ENCODE assay signal across 10 mouse cellular contexts in the genomic region with DNA sequence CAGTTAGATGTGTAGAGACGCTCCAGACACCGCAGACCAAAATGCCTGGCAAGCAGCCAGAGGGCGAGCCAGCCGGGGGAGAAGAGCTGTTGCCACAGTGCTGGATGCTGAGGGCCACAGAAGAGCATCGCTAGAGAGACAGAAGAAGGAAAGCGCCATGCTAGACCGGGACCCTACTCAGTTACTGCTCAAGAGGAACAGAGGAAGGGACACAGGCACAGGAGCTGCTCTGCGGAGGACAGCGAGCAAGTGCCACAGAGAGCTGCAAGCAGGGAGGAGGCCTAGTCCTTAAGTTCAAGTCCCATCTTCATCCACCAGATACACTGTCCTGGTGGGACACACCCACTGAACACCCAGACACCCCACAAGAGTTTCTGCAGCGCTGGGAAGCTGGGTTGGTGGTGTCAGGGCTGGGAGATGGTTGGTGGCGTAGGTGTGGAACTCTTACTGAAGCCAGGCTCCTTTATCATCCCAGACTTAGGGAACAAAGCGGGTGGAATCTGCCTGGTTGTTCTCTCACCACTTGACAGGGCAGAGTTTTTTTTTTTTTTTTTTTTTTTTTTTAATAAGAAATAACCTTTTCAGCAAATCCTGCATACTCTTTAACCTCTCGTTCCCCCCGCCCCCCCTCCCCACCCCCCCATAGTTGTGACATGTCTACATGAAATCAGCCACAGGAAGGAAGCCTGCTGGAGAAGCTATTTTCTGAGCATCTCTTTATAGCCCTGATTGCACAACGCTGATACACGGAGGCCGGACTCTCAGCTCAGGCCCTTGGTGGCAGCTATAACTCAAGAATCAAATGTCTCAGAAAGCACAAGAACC. TPM values are rescaled to one million over a fixed set of nuclear protein-coding genes. Genes with fewer than 3 reads are reported as not detected.
DNase-seq lines count a peak whose midpoint lies in the region; ATAC-seq lines count a peak whose summit lies in the region.
"Had no signal": no experiment of that assay in that cellular context is flagged by ENCODE, and none has a peak within 500 bp of the region (broad histone marks: within the 10 kb centered on the region; RNA-seq: fewer than 3 reads in every experiment).

No protein-coding gene starts in this region.

- no peak overlapping the region for H3K4me3 ChIP-seq in heart, embryonic 10.5 days
- H3K4me3 ChIP-seq in forebrain, embryonic 14.5 days (ENCODE audit: low read depth, low read length): no peak overlapping the region
- H3K4me3 ChIP-seq: neural tube, embryonic 13.5 days had no signal

- DNase-seq in heart, embryonic 10.5 days (ENCODE audit: low spot score): no peak
- DNase-seq in heart, adult 9 months (ENCODE audit: low spot score in 2 of 2): no peak
- DNase-seq in right cerebral cortex, postnatal 4 days: peak; percentile 38
- DNase-seq in right cerebral cortex, postnatal 36 days (ENCODE audit: low spot score in 2 of 2): no peak
- DNase-seq in c-Kit-positive CD71-positive TER-119-positive erythroid progenitor cells, embryonic 14.5 days (ENCODE audit: low spot score): no peak
- no peak for DNase-seq in forebrain, embryonic 14.5 days (ENCODE audit: low spot score)

- H3K9me3 ChIP-seq in heart, embryonic 10.5 days: no peaks in the 10 kb centered on the region; the same call in 1 of the 2 replicates
- no peaks in the 10 kb centered on the region for H3K9me3 ChIP-seq in forebrain, embryonic 14.5 days (replicated peaks; ENCODE audit: control insufficient read depth, low read length)
- H3K9me3 ChIP-seq: neural tube, embryonic 13.5 days had no signal

- peaks cover 24% of the 10 kb centered on the region; the same call in 1 of the 2 replicates for H3K27me3 ChIP-seq in heart, embryonic 10.5 days (ENCODE audit: insufficient read depth, poor library complexity, severe bottlenecking)
- H3K27me3 ChIP-seq in forebrain, embryonic 14.5 days (replicated peaks; ENCODE audit: control insufficient read depth, insufficient read depth, low read length): no peaks in the 10 kb centered on the region
- H3K27me3 ChIP-seq: neural tube, embryonic 13.5 days had no signal

- no peak overlapping the region for H3K9ac ChIP-seq in forebrain, embryonic 14.5 days (ENCODE audit: low read length)
- H3K9ac ChIP-seq: neural tube, embryonic 13.5 days had no signal

- H3K36me3 ChIP-seq in heart, embryonic 10.5 days: no peaks in the 10 kb centered on the region
- no peaks in the 10 kb centered on the region for H3K36me3 ChIP-seq in forebrain, embryonic 14.5 days (ENCODE audit: control insufficient read depth, insufficient read depth, low read length)
- H3K36me3 ChIP-seq: neural tube, embryonic 13.5 days had no signal

- H3K4me2 ChIP-seq in forebrain, embryonic 14.5 days (ENCODE audit: low read length): no peak overlapping the region
- H3K4me2 ChIP-seq: neural tube, embryonic 13.5 days had no signal

- 67% methylated on average over 17 of the region's 17 CpGs for WGBS in heart, embryonic 10.5 days
- WGBS in forebrain, embryonic 14.5 days: 78% methylated on average over 17 of the region's 17 CpGs

- peak; percentile 15 to 49; a peak in 3 of 4 replicates for ATAC-seq in hematopoietic stem cell, adult 5-6 weeks (replicated peaks in 1 of 2; ENCODE audit: insufficient read depth in 1 of 2, low FRiP score in 2 of 2, low TSS enrichment in 1 of 2, low read depth in 1 of 2, poor library complexity in 2 of 2, severe bottlenecking in 2 of 2)
- peak; percentile 47 for ATAC-seq in megakaryocyte progenitor cell, adult 5-6 weeks (replicated peaks; ENCODE audit: poor library complexity)
- ATAC-seq in forebrain, embryonic 14.5 days: no peak

- H3K4me1 ChIP-seq in heart, embryonic 10.5 days: peaks cover 43% of the 10 kb centered on the region
- H3K4me1 ChIP-seq in forebrain, embryonic 14.5 days (ENCODE audit: control insufficient read depth, insufficient read depth, low read length): no peaks in the 10 kb centered on the region

- 0 out of 2 replicates have a peak overlapping the region, but pooled peaks have one; percentile 18 for H3K27ac ChIP-seq in heart, embryonic 10.5 days
- H3K27ac ChIP-seq in forebrain, embryonic 14.5 days (ENCODE audit: low read depth, low read length): no peak overlapping the region
- H3K27ac ChIP-seq: neural tube, embryonic 13.5 days had no signal

RNA-seq across cellular contexts. Expression of gene Emc8, which starts 29.0 kb away (rescaled TPM):
- 249 and 314 TPM in 2 replicates for polyA plus RNA-seq in heart, embryonic 10.5 days (2016; fragmentation: Nextera tagmentation; extraction: Ambion mirVana)
- total RNA-seq in hematopoietic stem cell, adult 5-6 weeks (2017): 34.8 and 40.2 TPM in 2 replicates
- 63.9 and 66.1 TPM in 2 replicates for total RNA-seq in megakaryocyte progenitor cell, adult 5-6 weeks (2015)
- total RNA-seq in megakaryocyte progenitor cell, adult 5-6 weeks (2017): 56.3 and 61.1 TPM in 2 replicates
- 193 and 216 TPM in 2 replicates for polyA plus RNA-seq in forebrain, embryonic 14.5 days (2014; fragmentation: Nextera tagmentation; extraction: Ambion mirVana)

RNA-seq across cellular contexts. Expression of gene Cox4i1, which starts 29.3 kb away (rescaled TPM):
- polyA plus RNA-seq in heart, embryonic 10.5 days (2016; fragmentation: Nextera tagmentation; extraction: Ambion mirVana): 1,295 and 1,617 TPM in 2 replicates
- total RNA-seq in hematopoietic stem cell, adult 5-6 weeks (2017): 291 and 395 TPM in 2 replicates
- 731 and 787 TPM in 2 replicates for total RNA-seq in megakaryocyte progenitor cell, adult 5-6 weeks (2015)
- 392 and 475 TPM in 2 replicates for total RNA-seq in megakaryocyte progenitor cell, adult 5-6 weeks (2017)
- polyA plus RNA-seq in forebrain, embryonic 14.5 days (2014; fragmentation: Nextera tagmentation; extraction: Ambion mirVana): 1,002 and 1,092 TPM in 2 replicates

RNA-seq across cellular contexts. Expression of gene Gm27021, which starts 29.5 kb away (rescaled TPM):
- polyA plus RNA-seq in heart, embryonic 10.5 days (2016; fragmentation: Nextera tagmentation; extraction: Ambion mirVana): 1.9 and 2.8 TPM in 2 replicates
- total RNA-seq in hematopoietic stem cell, adult 5-6 weeks (2017): not detected in 2 replicates
- total RNA-seq in megakaryocyte progenitor cell, adult 5-6 weeks (2015): not detected in 2 replicates
- not detected in 2 replicates for total RNA-seq in megakaryocyte progenitor cell, adult 5-6 weeks (2017)
- 2.9 and 6.9 TPM in 2 replicates for polyA plus RNA-seq in forebrain, embryonic 14.5 days (2014; fragmentation: Nextera tagmentation; extraction: Ambion mirVana)
- total RNA-seq: gastrocnemius, postnatal 4 days had no signal

RNA-seq across cellular contexts. Expression of gene Irf8, which starts 38.8 kb away (rescaled TPM):
- 2.1 and 4.5 TPM in 2 replicates for polyA plus RNA-seq in heart, embryonic 10.5 days (2016; fragmentation: Nextera tagmentation; extraction: Ambion mirVana)
- 18.7 and 31.0 TPM in 2 replicates for total RNA-seq in hematopoietic stem cell, adult 5-6 weeks (2017)
- 80.9 and 119 TPM in 2 replicates for total RNA-seq in megakaryocyte progenitor cell, adult 5-6 weeks (2015)
- total RNA-seq in megakaryocyte progenitor cell, adult 5-6 weeks (2017): 154 and 205 TPM in 2 replicates
- 2.0 and 4.1 TPM in 2 replicates for polyA plus RNA-seq in forebrain, embryonic 14.5 days (2014; fragmentation: Nextera tagmentation; extraction: Ambion mirVana)

RNA-seq across cellular contexts. Expression of gene 1190005I06Rik, which starts 49.9 kb away (rescaled TPM):
- polyA plus RNA-seq in heart, embryonic 10.5 days (2016; fragmentation: Nextera tagmentation; extraction: Ambion mirVana): 4.6 and 7.7 TPM in 2 replicates
- 1.6 TPM in 1 of 2 replicates, not detected in the other for total RNA-seq in hematopoietic stem cell, adult 5-6 weeks (2017)
- total RNA-seq in megakaryocyte progenitor cell, adult 5-6 weeks (2015): 0.78 and 1.1 TPM in 2 replicates
- not detected in 2 replicates for total RNA-seq in megakaryocyte progenitor cell, adult 5-6 weeks (2017)
- polyA plus RNA-seq in forebrain, embryonic 14.5 days (2014; fragmentation: Nextera tagmentation; extraction: Ambion mirVana): 7.1 and 8.3 TPM in 2 replicates
